Mouse (Mus musculus) thymus, adult 2 months (tissue): ENCODE measurements around the gene Ppp1r27.

ENCODE experiments used
- CTCF ChIP-seq: fragments of 200-500 bp; IDR thresholded peaks from 2 replicates; pipeline ENCODE4 v1.5.1; 2012; ENCODE audit warnings: mild to moderate bottlenecking, control low read depth, low read length, moderate library complexity, borderline replicate concordance; ENCODE audit not compliant: control insufficient read depth, poor library complexity, insufficient read depth; ENCODE audit errors: extremely low read depth
- POLR2A ChIP-seq: fragments of 200-500 bp; IDR thresholded peaks from 2 replicates; pipeline ENCODE4 v1.6.1; 2012; ENCODE audit warnings: mild to moderate bottlenecking, low read length, control low read depth, moderate library complexity; ENCODE audit not compliant: control insufficient read depth, poor library complexity, insufficient read depth; ENCODE audit errors: extremely low read depth

DNA sequence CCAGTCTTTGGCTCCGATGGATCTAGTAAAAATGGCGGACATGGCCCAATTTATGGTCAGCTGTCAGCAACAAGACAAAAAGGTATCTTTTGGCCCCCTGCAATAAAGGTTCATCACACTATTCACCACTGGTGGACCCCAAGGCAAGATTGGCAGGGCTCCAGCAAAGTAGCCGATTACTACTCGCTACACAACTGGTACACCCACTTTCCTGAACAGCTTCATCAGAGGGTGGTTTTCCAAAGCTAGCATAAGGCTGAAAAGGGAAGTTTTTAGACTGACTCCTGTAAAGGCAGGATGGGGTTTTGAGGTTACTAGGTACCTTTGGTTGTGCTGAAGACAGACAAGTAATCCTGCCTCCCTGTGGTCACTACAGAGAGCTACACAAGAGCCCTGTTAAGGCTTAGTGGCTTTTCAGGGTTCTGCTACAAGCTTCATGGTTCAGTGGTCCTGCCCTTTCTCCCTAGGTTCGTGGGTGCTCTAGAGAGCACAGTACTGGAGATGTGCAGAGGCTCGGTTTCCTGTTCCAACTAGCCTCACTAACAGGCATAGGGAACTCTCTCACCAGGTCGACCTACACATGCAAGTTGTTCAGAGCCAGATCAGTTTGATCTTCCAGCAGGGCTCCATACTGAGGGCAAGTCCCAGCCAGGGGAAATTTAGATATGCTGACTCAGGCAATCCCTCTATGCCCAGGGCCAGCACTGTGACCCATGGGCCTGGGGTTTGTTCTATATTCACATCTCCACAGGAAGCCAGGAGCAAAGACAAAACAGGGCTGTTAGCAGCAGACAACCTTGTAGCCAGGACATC, 26.5 kb upstream of the Ppp1r27 start:
- TF ChIP-seq POLR2A: no peak
- TF ChIP-seq CTCF: peak; percentile 17; the same call in 1 of the 2 replicates
